Comparison of ENCODE assay signal across 10 mouse cellular contexts in genomic region chr8:13685674-13686314, GRCm38 (mm10). TPM values are rescaled to one million over a fixed set of nuclear protein-coding genes. Genes with fewer than 3 reads are reported as not detected.
DNase-seq lines count a peak whose midpoint lies in the region; ATAC-seq and TF ChIP-seq lines count a peak whose summit lies in the region.
"Had no signal": no experiment of that assay in that cellular context is flagged by ENCODE, and none has a peak within 500 bp of the region (broad histone marks: within the 10 kb centered on the region; RNA-seq: fewer than 3 reads in every experiment).

No protein-coding gene starts in this region.

- H3K4me2 ChIP-seq in midbrain, postnatal 0 days (ENCODE audit: low read depth, low read length, poor library complexity, severe bottlenecking), result no peak overlapping the region
- H3K4me2 ChIP-seq: embryonic facial prominence, embryonic 13.5 days had no signal

- 90% methylated on average over 16 of the region's 16 CpGs for WGBS in midbrain, postnatal 0 days

- no peaks in the 10 kb centered on the region for H3K9me3 ChIP-seq in midbrain, postnatal 0 days (ENCODE audit: low read length)

- H3K27me3 ChIP-seq in midbrain, postnatal 0 days (ENCODE audit: insufficient read depth, low read length), result no peaks in the 10 kb centered on the region

- no peak for DNase-seq in cerebellum, postnatal 4 days (ENCODE audit: low spot score in 2 of 2)
- DNase-seq in 416B (ENCODE audit: low read depth), result peak; percentile 78
- peak; percentile 51 for DNase-seq in cerebellum, adult 8-10 months
- no peak for DNase-seq in urinary bladder, adult 2 months (ENCODE audit: low spot score)
- DNase-seq in midbrain, postnatal 0 days (ENCODE audit: low spot score), result no peak
- DNase-seq in kidney, postnatal 25 days, result no peak

- H3K4me1 ChIP-seq in midbrain, postnatal 0 days (ENCODE audit: insufficient read depth, low read length), result peaks cover 3% of the 10 kb centered on the region; the same call in 1 of the 2 replicates

- no peak for TF ChIP-seq CTCF in midbrain, postnatal 0 days (IDR thresholded peaks at IDR 0.05)

- peak; percentile 57; the same call in 1 of the 2 replicates for ATAC-seq in cerebellum, adult (ENCODE audit: insufficient number of reproducible peaks, low FRiP score, low TSS enrichment)
- peak; percentile 90 for ATAC-seq in megakaryocyte progenitor cell, adult 5-6 weeks (replicated peaks; ENCODE audit: poor library complexity)
- ATAC-seq in midbrain, postnatal 0 days (ENCODE audit: low FRiP score), result no peak

- no peak overlapping the region for H3K4me3 ChIP-seq in midbrain, postnatal 0 days (ENCODE audit: low read depth, low read length)
- H3K4me3 ChIP-seq: embryonic facial prominence, embryonic 13.5 days had no signal

- H3K9ac ChIP-seq in midbrain, postnatal 0 days (replicated peaks; ENCODE audit: low read length, poor library complexity, severe bottlenecking), result no peak overlapping the region
- H3K9ac ChIP-seq: embryonic facial prominence, embryonic 13.5 days had no signal

- H3K27ac ChIP-seq in midbrain, postnatal 0 days (ENCODE audit: low read depth, low read length), result no peak overlapping the region
- H3K27ac ChIP-seq: embryonic facial prominence, embryonic 13.5 days had no signal

- no peaks in the 10 kb centered on the region for H3K36me3 ChIP-seq in midbrain, postnatal 0 days (ENCODE audit: insufficient read depth, low read length)
- H3K36me3 ChIP-seq: embryonic facial prominence, embryonic 13.5 days had no signal

RNA-seq across cellular contexts. Expression of gene Rasa3, which starts 8.4 kb away (rescaled TPM):
- total RNA-seq in megakaryocyte progenitor cell, adult 5-6 weeks (2015), result 24.1 and 36.8 TPM in 2 replicates
- 49.3 and 51.3 TPM in 2 replicates for total RNA-seq in megakaryocyte progenitor cell, adult 5-6 weeks (2017)
- 49.5 and 51.4 TPM in 2 replicates for polyA plus RNA-seq in urinary bladder, adult 2 months (2012; rRNA removed)
- total RNA-seq in midbrain, postnatal 0 days (2014; rRNA removed), result 43.9 and 52.7 TPM in 2 replicates
- polyA plus RNA-seq in midbrain, postnatal 0 days (2015; fragmentation: Nextera tagmentation; extraction: Ambion mirVana), result 20.5 and 23.5 TPM in 2 replicates

RNA-seq across cellular contexts. Expression of gene Cfap97d2, which starts 19.9 kb away (rescaled TPM):
- not detected in 2 replicates for total RNA-seq in megakaryocyte progenitor cell, adult 5-6 weeks (2015)
- total RNA-seq in megakaryocyte progenitor cell, adult 5-6 weeks (2017), result not detected in 2 replicates
- 0.11 and 0.27 TPM in 2 replicates for polyA plus RNA-seq in urinary bladder, adult 2 months (2012; rRNA removed)
- total RNA-seq in midbrain, postnatal 0 days (2014; rRNA removed), result 0.24 and 4.9 TPM in 2 replicates
- polyA plus RNA-seq in midbrain, postnatal 0 days (2015; fragmentation: Nextera tagmentation; extraction: Ambion mirVana), result 1.4 and 2.8 TPM in 2 replicates
- total RNA-seq: heart, adult 8-10 months had no signal

Comparison
In these comparisons a context has a peak if more than half of its experiments do, and no peak if none do; other contexts are left out.
1. DNase-seq: peak in 416B (single experiment) and cerebellum, adult 8-10 months (single experiment); none in cerebellum, postnatal 4 days (0 of 2), urinary bladder, adult 2 months (single experiment), midbrain, postnatal 0 days (single experiment) and kidney, postnatal 25 days (0 of 2).